Mouse (Mus musculus): Measurements from ENCODE around the gene Plekha7.

Plekha7 gene

DNA sequence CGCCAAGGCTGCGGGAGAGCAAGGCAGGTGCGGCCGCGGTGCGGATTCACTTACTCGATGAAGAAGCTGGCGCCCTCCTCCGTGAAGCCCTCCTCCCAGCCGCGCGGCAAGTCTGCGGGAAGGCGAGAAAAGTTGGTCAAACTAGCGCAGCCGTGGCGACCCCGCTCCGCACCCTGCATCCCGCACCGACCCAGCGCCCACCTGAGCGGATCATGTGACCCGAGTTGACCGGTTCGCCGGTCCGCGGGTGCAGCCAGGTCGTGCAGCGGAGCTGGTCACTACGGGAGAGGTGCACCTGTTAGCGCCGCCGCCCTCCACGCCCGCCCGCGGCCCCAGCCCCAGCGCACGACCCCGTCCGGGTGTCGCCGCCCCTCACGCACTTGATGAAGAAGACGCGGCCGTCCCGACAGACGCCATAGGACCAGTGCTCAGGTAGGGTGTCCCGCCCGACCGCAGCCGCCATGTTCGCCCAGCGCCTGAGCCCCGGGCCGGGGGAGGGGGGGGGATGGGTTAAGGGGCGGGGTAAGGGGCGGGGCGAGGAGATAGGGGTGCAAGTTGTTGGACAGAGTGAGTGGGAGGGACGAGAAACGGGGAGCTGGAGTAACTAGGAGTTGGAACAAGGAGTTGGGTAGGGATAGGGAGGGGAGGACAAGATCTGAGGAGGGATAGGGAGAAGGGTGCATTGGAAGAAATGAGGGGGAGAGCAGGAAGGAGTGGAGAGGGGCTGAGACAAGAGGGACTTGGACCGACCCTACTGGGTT, at the start of gene Plekha7:
Gene Plekha7 (minus strand): TSS at position 506 of the 761 bp plus-strand sequence.
- no peak for DNase-seq

DNA sequence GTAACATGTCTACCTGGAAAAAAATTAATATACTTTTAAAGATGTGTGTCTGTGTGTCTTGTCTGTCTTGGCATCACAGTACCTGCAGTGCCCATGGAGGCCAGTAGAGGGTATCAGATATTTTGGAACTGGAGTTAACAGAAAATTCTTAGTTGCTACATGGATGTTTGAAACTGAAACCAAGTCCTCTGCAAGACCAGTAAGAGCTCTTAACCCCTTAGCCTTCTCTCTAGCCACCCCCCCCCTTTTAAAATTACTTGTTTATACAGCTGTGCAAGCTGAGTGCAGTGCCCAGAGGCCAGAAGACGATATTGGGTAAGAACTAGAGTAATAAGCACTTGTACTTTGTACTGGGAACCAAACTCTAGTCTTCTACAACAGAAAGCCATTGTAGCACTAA, 28.1 kb upstream of the Plekha7 start:
- peak; percentile 65 for DNase-seq

DNA sequence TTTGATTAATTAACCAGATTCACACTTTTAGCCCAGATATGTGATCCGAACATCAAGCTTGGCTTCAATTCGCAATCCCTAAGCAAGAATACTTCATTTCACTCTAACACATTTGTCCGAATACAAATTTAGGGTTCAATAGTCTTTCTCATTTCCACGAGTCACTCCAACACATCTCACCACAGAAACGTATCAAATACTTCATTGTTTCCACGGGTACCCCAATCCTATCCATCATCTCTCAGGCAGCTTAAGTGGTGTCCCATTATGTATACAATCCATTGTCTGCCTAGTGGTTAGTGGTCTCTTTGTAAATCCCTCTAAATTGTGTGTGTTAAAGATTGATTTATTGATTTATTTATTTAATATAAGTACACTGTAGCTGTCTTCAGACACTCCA, 27.0 kb upstream of the Plekha7 start:
- no peak for DNase-seq

DNA sequence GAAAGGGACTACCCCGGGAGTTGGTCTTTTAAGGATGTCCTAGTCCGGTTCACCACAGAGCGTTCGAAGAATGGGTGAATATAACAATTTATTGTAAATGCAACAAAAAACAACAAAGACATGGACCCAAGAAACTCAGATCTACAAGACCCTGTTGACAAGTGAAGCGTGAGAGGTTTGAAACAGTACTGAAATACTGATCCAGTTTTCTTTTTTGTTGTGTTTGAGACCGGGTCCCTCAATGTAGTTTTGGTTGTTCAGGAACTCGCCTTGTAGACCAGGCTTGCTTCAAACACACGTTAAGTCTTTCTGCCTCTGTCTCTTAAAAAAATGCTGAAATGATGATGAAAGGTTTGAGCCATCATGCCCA, 26.5 kb upstream of the Plekha7 start:
- DNase-seq: no peak

DNA sequence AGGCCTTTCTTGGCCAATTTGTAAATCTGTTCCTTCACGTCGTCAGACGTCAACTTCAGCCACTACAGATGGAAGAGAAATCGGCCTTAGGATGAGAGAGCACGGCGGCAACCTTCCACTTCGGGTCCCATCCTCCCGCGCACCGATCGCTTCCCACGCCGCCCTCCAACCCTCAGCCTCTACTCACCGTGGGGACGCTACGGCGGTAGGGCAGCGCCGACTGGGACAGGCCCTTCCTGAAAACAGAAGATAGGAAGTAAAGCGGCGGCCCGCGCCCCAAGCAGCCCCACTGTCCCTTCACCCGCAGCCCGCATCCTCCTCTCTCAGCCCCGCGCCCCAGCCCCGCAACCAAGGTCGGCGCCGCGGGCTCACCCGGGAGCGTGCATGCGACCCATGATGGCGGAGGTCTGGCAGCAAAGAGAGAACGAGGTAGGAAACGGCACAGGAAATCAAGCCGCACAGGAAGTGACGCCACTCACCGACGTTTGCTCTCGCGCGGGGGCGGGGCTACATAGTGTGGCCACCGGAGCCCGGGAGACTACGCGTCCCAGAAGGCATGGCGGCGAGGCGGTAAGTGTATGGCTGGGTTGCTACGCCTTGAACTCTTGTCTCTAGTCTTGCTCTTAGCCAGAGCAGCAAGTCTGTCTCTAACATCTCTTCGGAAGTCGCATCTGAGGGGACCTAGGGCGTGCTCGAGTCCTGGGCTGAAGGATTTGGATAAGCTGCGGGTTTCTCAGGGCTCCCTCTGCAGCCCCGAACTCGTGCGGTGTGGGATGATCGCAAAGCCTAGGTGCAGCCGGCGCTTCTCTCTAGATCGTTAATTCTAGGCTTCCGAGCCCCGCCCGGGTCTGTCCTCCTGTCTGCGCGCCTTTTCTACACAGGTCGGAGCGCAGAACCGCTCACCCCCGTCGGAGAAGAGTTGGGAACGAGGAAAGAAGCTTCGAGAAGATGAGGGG, 25.8 kb upstream of the Plekha7 start, which contains the start of gene Rps13:
Gene Rps13 (minus strand): TSS at position 483 of the 956 bp plus-strand sequence.
- DNase-seq: peak; percentile 99

GRCm38 (mm10) chr7:116331246-116331645, 23.1 kb upstream of the Plekha7 start:
- no peak for DNase-seq

- no peak for DNase-seq
These were observed 21.7 kb upstream of the Plekha7 start for GRCm38 (mm10) chr7:116329858-116330257.

- no peak for DNase-seq
These were observed 20.6 kb upstream of the Plekha7 start for GRCm38 (mm10) chr7:116328777-116329176.

- no peak for DNase-seq
These were observed 19.7 kb upstream of the Plekha7 start for GRCm38 (mm10) chr7:116327901-116328300.

GRCm38 (mm10) chr7:116323331-116323964, 15.3 kb upstream of the Plekha7 start:
- DNase-seq: peak; percentile 67

- DNase-seq: no peak
These were observed 1.3 kb upstream of the Plekha7 start for GRCm38 (mm10) chr7:116309456-116309855.

GRCm38 (mm10) chr7:116308632-116308991, 436 bp upstream of the Plekha7 start:
- no peak for DNase-seq

GRCm38 (mm10) chr7:116307099-116307870, 891 bp downstream of the Plekha7 start:
- peak; percentile 57 for DNase-seq

DNA sequence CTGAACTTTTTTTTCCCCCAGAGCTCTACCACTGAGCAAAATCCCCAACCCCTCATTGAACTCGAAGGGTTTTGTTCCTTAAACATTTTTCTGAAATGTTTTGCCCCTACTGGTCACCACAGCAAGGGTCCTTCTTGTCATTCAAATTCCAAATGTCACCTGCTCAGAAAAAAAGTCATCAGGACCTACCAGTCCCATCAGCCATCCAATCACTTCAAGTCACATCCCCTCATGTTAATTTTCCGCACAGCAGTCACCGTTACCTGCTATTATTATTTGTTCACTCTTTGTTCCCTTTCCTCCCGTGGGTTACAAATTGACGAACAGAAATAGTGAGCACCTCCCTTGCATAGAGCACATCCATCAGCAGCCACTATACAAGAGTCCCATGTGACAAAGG, 1.6 kb downstream of the Plekha7 start:
- no peak for DNase-seq

DNA sequence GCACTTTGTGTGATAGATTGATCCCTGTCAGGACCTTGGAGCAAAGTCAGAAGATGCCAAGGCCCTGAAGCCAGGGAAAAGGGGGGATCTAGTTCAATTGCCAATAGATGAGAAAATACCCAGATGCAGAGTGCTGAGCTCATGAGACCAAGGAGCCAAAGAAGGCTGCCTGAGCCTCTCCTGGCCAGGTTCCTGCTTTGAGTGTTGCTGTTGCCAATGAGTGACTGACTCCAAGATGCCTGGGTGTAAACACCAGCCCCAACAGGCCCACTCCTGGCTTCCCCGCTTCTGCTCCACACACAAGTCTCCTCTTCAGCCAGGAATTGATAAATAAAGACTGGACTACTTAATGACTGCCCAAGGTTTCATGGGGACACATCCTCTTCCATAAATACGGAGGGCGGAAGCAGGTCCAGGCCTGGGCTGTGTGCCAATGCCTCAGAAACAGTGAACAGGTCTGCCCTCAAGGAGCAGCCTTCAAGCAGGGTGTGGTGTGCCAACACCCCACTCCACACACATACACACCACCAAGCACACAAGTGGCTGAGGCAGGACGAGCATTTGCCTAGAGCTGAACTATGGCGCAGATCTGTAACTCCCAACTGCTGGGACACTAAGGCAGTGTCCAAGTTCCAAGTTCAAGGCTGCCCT, 6.4 kb downstream of the Plekha7 start:
- no peak for DNase-seq

- DNase-seq: no peak
These were observed 7.0 kb downstream of the Plekha7 start for GRCm38 (mm10) chr7:116301144-116301543.

DNA sequence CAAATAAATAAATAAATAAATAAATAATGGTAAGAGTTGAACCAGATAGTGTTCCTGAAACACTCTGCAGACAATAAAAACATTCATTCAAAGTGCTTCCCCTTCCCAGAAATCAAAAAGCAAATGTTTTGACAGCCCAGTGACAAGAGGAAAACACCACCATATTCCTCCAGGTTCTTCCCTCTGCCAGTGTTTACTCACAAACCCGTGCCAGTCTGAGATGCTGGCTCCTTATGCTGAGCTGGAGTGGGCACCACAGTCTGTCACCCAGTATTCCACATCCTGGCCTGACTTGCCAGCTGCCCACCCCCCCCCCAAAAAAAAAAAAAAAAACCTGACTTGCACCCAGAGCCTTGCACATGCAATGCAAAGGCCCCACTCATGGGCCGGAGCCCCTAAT, 9.3 kb downstream of the Plekha7 start:
- DNase-seq: no peak

- DNase-seq: no peak
These were observed 9.8 kb downstream of the Plekha7 start for GRCm38 (mm10) chr7:116298389-116298788.

DNA sequence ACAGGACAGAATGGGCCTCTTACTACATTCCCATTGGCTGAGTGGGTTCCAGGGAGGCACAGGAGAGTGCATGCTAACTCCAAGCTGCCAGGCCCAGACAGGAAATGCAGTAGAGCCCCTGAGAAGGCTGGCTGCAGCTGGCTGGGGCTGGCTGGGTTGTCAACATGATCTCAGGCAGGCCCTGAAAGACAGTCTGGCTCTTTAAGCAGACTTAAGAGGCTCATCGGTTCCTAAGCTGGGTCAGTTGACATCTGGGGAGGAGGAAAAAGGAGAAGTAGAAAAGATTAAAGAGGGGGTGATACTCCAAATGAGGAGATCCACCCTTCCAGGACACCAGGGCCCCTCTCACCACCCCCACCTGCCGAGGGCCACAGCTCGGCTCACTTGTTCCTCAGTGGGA, 13.2 kb downstream of the Plekha7 start:
- no peak for DNase-seq

DNA sequence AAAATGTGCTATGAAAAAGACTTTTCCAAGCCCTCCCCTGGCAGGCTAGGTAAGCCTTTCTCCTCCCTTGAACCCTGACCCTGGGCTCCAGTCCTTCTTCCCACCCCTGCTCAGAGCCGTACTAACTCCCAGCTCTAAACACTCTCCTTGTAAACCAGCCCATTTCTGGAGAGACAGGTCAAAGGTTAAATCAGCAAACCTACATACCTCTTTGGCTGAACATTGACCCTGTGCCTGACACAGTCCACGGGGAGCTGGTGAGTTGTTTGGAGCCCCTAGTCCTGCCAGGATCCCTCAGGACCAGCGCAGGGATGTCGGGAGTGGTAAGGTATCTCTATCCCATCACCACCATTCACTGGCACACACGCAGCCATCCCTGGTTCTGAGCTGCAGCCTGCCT, 15.8 kb downstream of the Plekha7 start:
- no peak for DNase-seq

- no peak for DNase-seq
These were observed 17.6 kb downstream of the Plekha7 start for GRCm38 (mm10) chr7:116290559-116290958.

GRCm38 (mm10) chr7:116288996-116289395, 19.2 kb downstream of the Plekha7 start:
- DNase-seq: no peak

Data from right cerebral cortex, postnatal 14 days (tissue).